Mouse (Mus musculus) G1E (cell line): ENCODE results near the gene Mesp2. TPM values are rescaled to one million over a fixed set of nuclear protein-coding genes. Genes with fewer than 3 reads are reported as not detected.
"Not testable (repeated sequence)": the region's sequence is repeated elsewhere in the genome, so short reads cannot be mapped to it uniquely, and the experiment has no call there.

ENCODE experiments used
- ATAC-seq: 2 replicates; pipeline ENCODE4 v1.8.0; 2016; ENCODE audit warnings: mild to moderate bottlenecking; ENCODE audit not compliant: insufficient number of reproducible peaks, poor library complexity, low FRiP score, severe bottlenecking; ENCODE audit errors: extremely low read depth
- DNase-seq: peaks from one replicate; pipeline ENCODE4 v3.0.0; 2012; ENCODE audit warnings: low spot score
- H3K27me3 ChIP-seq: 2 replicates; pipeline ENCODE4 v1.6.1; 2012; ENCODE audit warnings: mild to moderate bottlenecking, low read length, inconsistent platforms; ENCODE audit not compliant: insufficient read depth
- H3K36me3 ChIP-seq: replicated peaks from 2 replicates; pipeline ENCODE3; 2012; ENCODE audit warnings: mild to moderate bottlenecking, inconsistent platforms
- H3K4me1 ChIP-seq: 2 replicates; pipeline ENCODE4 v1.6.1; 2012; ENCODE audit warnings: low read depth, low read length, inconsistent platforms, mixed read lengths; ENCODE audit not compliant: insufficient read depth
- H3K4me3 ChIP-seq: 2 replicates; pipeline ENCODE4 v1.5.1; 2012; ENCODE audit warnings: low read depth, mild to moderate bottlenecking, inconsistent platforms, low read length, moderate library complexity, mixed read lengths
- H3K9me3 ChIP-seq: replicated peaks from 2 replicates; pipeline ENCODE4 v1.6.1; 2012; ENCODE audit warnings: inconsistent platforms
- CTCF ChIP-seq: IDR thresholded peaks from 2 replicates; pipeline ENCODE4 v1.5.1; 2012; ENCODE audit warnings: low read depth, low read length, inconsistent platforms, mixed read lengths
- GATA1 ChIP-seq: IDR thresholded peaks from 2 replicates; pipeline ENCODE4 v1.6.1; 2012; ENCODE audit warnings: borderline replicate concordance, low read length, inconsistent platforms, mixed read lengths
- GATA2 ChIP-seq: IDR thresholded peaks from 2 replicates; pipeline ENCODE4 v1.6.1; 2012; ENCODE audit warnings: low read depth, low read length, inconsistent platforms, borderline replicate concordance
- POLR2AphosphoS5 ChIP-seq: IDR thresholded peaks from 2 replicates; pipeline ENCODE4 v1.6.1; 2012; ENCODE audit warnings: low read depth, low read length, inconsistent platforms; ENCODE audit not compliant: insufficient replicate concordance
- TAL1 ChIP-seq: conservative IDR thresholded peaks from 2 replicates; pipeline ENCODE4 v1.6.1; 2012; ENCODE audit warnings: low read depth, low read length, inconsistent platforms, mixed read lengths
- polyA plus RNA-seq: library from polyadenylated mRNA; stranded (reverse); fragments of >175 nt; gene quantifications from 2 replicates; pipeline ENCODE4 v1.2.3, GENCODE M21; 2012
- total RNA-seq, 2 experiments: library from RNA; stranded (forward) in 1 of 2; stranded (reverse) in 1 of 2; fragments of 200-1000 nt in 1 of 2; fragments of >200 nt in 1 of 2; fragmentation: Nextera tagmentation in 1 of 2; gene quantifications; 2 replicates each; pipeline ENCODE4 v1.2.3; 2014 to 2017

The Mesp2 gene
- total and polyA plus RNA-seq, 3 experiments, result not detected

DNA sequence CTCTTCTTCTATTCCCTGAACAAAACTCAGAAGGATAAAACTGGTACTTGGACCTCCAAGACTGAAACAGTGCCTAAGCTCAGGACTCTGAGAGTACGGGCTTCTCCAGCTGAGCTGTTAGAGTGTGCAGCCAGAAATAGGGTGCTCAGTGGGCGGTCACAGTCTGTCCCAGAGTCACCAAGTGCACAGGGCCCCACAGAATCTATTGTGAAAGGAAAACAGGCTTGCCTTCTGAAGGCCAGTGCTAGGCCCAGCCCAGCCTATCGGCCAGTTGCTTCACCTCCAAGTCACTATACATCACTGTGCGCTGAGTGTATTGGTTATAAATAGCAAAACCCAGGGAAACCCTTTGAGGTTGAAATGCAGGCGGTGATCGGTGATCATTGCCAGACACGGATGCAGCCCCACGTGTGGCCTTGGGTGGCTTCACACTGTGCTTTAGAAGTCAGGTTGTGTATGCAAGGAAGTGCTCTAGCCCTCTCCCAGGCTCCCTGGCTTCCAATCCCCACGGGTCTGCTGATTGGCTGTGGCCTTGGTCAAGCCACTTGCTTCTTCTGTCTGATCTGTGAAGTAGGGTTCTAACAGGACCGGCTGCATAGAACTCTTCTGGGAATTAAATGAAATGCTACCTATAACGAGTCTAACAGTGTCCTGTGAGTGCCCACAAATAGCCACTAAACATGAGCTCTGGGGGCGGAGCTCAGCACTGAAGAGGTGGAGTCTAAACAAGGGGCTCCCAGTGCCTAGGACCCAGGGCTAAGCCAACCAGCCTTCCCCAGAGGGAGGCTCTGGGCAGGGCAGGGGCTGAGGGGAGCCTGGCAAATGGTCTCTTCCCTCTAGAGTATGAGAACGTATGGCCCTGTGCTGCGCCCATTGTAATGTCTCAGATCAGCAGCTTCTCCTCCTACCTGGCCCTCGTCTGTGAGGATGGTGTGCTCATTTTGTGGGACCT lies 38.7 kb upstream of the Mesp2 start:
- H3K4me1 ChIP-seq, result no peaks in the 10 kb centered on the region
- H3K36me3 ChIP-seq, result no peaks in the 10 kb centered on the region
- TF ChIP-seq TAL1, result no peak
- no peak for TF ChIP-seq GATA1
- TF ChIP-seq CTCF, result no peak
- TF ChIP-seq GATA2, result no peak
- no peak for TF ChIP-seq POLR2AphosphoS5
- no peak overlapping the region for H3K4me3 ChIP-seq
- DNase-seq (no peak), ATAC-seq (no peak)
- H3K9me3 ChIP-seq, result no peaks in the 10 kb centered on the region
- peaks cover 41% of the 10 kb centered on the region for H3K27me3 ChIP-seq

DNA sequence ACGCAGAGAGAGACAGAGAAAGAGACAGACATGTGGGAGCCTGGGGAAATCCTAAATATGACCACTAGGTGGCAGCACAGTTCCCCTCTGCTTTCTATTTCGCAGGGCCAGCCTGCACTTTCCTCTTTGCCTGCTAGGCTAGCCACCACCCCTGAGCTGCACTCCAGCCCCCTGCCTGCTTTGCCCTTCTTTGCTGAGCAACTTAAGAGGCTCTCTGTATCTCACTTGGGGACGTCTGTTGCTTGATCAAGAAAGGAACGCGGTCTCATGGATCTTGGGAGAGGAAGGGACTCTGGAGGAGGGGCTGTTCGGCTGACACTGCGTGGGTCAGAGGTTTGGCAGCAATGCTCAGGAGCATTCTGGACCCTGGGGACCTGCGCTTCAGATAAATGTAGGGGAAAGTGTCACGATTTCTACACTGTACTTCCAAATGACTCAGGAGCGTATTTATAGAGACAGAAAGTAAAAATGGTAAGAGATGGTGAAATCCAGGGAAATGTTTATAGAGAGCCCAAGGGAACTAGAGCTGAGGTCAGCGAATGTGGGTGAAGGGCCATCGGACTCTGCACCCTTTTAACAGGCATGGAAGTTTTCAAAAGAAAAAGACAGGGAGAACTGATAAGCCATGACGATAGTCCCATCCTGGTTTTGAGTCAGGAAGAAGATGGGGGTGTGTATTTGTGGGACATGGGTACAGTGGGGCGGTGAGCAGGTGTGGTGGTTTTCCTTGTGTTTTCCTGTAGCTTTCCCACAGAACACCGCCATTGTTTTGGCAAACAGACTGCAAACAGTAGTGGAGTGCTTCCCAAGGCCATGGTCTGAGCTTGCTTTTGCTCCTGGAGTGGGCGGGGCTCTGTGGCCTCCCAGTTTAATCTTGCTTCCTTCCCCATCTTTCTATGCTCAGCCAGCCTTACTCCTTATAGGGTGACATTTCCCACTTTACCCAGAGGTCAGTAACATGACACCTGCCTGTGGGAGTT lies 29.6 kb upstream of the Mesp2 start:
- H3K9me3 ChIP-seq, result no peaks in the 10 kb centered on the region

DNA sequence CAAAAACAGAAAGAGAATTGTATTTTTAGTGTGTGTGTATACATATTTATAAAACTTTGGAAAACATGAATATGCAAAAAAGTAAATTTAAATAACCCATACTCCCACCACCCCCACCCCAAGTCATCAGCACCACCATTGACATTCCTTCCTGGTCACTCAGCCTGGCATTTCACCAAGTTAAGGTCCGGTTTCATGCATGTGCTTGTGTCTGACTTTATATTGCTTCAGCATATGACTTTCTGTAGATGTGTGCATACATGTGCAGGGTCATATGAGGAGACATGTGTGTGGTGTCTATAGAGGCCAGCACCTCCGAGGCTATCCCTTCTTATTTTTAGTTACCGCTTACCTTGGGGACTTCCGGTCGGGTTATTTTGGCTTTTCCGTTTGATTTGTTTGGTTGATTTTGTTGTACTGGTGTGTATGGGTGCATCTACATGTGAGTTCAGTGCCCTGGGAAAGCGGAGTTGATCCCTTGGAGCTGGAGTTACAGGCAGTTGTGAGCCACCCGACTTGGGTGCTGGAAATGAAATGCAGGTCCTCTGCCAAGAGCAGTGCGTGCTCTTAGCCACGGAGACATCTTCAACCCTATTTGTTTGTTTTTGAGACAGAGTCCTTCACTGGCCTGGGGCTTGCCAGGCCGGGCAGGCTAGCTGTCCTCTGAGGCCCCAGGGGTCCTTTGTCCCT lies 28.6 kb upstream of the Mesp2 start:
- DNase-seq (no peak), ATAC-seq (no peak)
- Histone ChIP-seq H3K36me3 (no peaks in the 10 kb centered on the region), H3K27me3 (peaks cover 15% of the 10 kb centered on the region), H3K4me3 (no peak overlapping the region), H3K9me3 (no peaks in the 10 kb centered on the region), H3K4me1 (peaks cover 4% of the 10 kb centered on the region)
- TF ChIP-seq POLR2AphosphoS5, result no peak
- no peak for TF ChIP-seq GATA1
- no peak for TF ChIP-seq GATA2
- TF ChIP-seq CTCF, result no peak
- TF ChIP-seq TAL1, result no peak

More for the DNA sequence above, 29.6 kb upstream of the Mesp2 start:
- no peaks in the 10 kb centered on the region for H3K36me3 ChIP-seq
- H3K4me3 ChIP-seq, result no peak overlapping the region
- DNase-seq, result peak; percentile 60
- H3K27me3 ChIP-seq, result peaks cover 12% of the 10 kb centered on the region
- H3K4me1 ChIP-seq, result peaks cover 4% of the 10 kb centered on the region
- ATAC-seq, result no peak
- TF ChIP-seq CTCF (peak; percentile 77), TAL1 (no peak)

DNA sequence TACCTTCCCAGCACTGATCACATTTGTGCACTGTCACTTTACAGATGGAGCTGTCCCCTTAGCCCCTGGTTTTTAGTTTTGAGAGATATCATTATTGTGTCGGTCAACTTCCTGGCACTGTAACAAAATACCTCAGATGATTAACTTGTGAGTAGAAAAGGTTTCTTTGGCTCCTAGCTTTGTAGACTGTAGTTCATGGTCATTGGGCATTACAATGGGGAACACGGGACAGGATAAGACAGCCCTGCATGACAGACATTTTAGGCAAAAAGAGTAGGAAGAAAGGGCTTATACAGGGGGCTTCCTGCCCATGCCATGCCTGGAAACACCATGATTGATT lies 28.0 kb upstream of the Mesp2 start:
- no peaks in the 10 kb centered on the region for H3K36me3 ChIP-seq
- peaks cover 4% of the 10 kb centered on the region for H3K4me1 ChIP-seq
- TF ChIP-seq POLR2AphosphoS5 (no peak), CTCF (no peak), TAL1 (no peak), GATA2 (no peak), GATA1 (no peak)
- H3K9me3 ChIP-seq, result no peaks in the 10 kb centered on the region
- peaks cover 19% of the 10 kb centered on the region for H3K27me3 ChIP-seq
- no peak overlapping the region for H3K4me3 ChIP-seq
- no peak for DNase-seq
- ATAC-seq, result no peak

DNA sequence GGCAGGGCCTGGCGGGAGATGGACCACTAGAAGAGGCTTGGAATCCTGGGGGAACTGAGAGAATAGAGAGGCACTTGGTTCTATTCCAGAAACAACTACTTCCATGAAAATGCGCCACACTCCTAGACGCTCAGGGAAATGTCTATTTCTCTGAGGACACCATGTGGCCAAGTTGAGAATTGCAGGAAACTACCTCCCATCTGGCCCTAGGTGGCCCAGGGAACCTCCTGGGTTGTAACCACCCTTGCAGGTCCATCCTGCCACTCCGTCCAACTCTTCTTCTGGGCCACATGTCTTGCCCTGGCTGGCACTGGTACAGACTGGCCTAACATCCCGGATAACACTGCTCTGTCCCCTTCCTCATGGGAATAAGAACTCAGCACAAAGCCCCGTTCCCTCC lies 24.2 kb upstream of the Mesp2 start:
- peak; percentile 62 for DNase-seq
- peak; percentile 45; the same call in 1 of the 2 replicates for ATAC-seq
- Histone ChIP-seq H3K27me3 (peaks cover 26% of the 10 kb centered on the region), H3K4me3 (no peak overlapping the region), H3K9me3 (no peaks in the 10 kb centered on the region), H3K36me3 (no peaks in the 10 kb centered on the region), H3K4me1 (no peaks in the 10 kb centered on the region)
- TF ChIP-seq TAL1 (no peak), CTCF (peak; percentile 69; the same call in 1 of the 2 replicates)

DNA sequence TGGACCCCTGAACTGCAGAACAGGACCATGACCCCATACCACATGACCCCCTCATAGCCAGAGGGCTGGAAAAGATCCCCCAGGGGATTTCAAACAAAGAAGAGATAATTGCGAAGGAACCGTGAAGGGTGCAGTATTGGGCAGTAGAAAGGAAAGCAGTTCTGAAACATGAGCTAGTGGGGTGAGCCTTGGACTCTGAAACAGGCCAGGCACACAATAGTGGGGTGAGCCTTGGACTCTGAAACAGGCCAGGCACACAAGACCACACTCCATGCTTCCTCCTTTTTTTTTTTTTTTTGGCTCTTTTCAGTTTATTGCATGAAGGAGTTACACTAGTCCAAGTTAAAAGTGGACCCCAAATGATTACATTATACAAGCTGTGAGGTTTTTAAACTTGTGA lies 20.7 kb upstream of the Mesp2 start:
- not testable (repeated sequence) for DNase-seq, H3K36me3 ChIP-seq, H3K9me3 ChIP-seq, H3K4me3 ChIP-seq, H3K4me1 ChIP-seq, ATAC-seq
- H3K27me3 ChIP-seq, result peaks cover 41% of the 10 kb centered on the region
